Mouse (Mus musculus) cerebellum, adult 18-20 months (tissue): ENCODE measurements at regions not wholly inside any gene's neighbourhood (a gene's known extent, or its start where the extent isn't known, plus 50 kb on each side); places are given as distances from the start of the nearest gene placed in this dataset.

Experiments
- DNase-seq, 2 experiments: peaks; one replicate each; pipeline ENCODE4 v3.0.0; 2021

- DNase-seq: peak in 1 of 2 experiments; percentile 2
These were observed 794.3 kb upstream of the Api5 start for GRCm38 (mm10) chr2:95232135-95232772.

- no peak for DNase-seq
These were observed 793.8 kb upstream of the Api5 start for GRCm38 (mm10) chr2:95231739-95232134.

DNA sequence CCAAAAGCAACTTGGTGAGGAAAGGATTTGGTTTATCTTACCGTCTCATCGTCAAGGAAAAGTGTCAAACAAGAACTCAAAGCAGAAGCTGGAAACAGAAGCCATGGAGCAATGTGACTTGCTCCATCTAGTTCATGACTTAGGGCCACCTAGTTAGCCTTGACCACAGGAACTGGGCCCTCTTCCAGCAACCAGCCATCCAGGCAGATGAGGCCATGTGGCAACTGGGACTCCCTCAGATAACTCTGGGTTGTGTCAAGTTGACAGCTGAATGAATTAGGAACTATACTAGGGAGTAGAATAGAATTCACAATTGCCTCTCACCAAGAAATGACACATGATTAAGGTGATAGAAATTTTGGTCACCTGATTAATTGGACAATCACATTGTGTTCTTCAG is 791.5 kb upstream of the Api5 start:
- no peak for DNase-seq

- DNase-seq: no peak
These were observed 772.4 kb upstream of the Api5 start for GRCm38 (mm10) chr2:95210216-95210941.
